In genomic region chr13:92636910-92637275, GRCm38 (mm10) we compare ENCODE assay signal across 8 mouse cellular contexts. TPM values are rescaled to one million over a fixed set of nuclear protein-coding genes. Genes with fewer than 3 reads are reported as not detected.
A peak's percentile ranks its signal among the peaks of the same experiment; 100 is the strongest.
DNase-seq lines count a peak whose midpoint lies in the region; ATAC-seq and TF ChIP-seq lines count a peak whose summit lies in the region.

No protein-coding gene starts in this region.

- H3K36me3 ChIP-seq in heart, embryonic 12.5 days, result no peaks in the 10 kb centered on the region
- no peaks in the 10 kb centered on the region for H3K36me3 ChIP-seq in kidney, embryonic 14.5 days (ENCODE audit: control insufficient read depth, insufficient read depth, low read length)
- no peaks in the 10 kb centered on the region for H3K36me3 ChIP-seq in lung, embryonic 14.5 days (ENCODE audit: insufficient read depth)
- no peaks in the 10 kb centered on the region for H3K36me3 ChIP-seq in neural tube, embryonic 13.5 days

- TF ChIP-seq CTCF in lung, adult 2 months (IDR thresholded peaks at IDR 0.05; ENCODE audit: insufficient read depth, low read length), result no peak
- TF ChIP-seq CTCF in lung, embryonic 14.5 days (IDR thresholded peaks at IDR 0.05; ENCODE audit: low read depth), result no peak

- peaks cover 9% of the 10 kb centered on the region for H3K4me1 ChIP-seq in lung, adult 2 months (ENCODE audit: control insufficient read depth, insufficient read depth, low read length)
- H3K4me1 ChIP-seq in heart, embryonic 12.5 days (replicated peaks), result peaks cover 47% of the 10 kb centered on the region
- peaks cover 43% of the 10 kb centered on the region for H3K4me1 ChIP-seq in kidney, embryonic 14.5 days (ENCODE audit: control insufficient read depth, insufficient read depth, low read length)
- H3K4me1 ChIP-seq in lung, embryonic 14.5 days (ENCODE audit: insufficient read depth), result peaks cover 39% of the 10 kb centered on the region
- H3K4me1 ChIP-seq in neural tube, embryonic 13.5 days (replicated peaks), result peaks cover 68% of the 10 kb centered on the region

- no peak overlapping the region for H3K9ac ChIP-seq in heart, embryonic 12.5 days
- H3K9ac ChIP-seq in kidney, embryonic 14.5 days (ENCODE audit: low read depth, low read length), result no peak overlapping the region
- H3K9ac ChIP-seq in lung, embryonic 14.5 days, result no peak overlapping the region
- H3K9ac ChIP-seq in neural tube, embryonic 13.5 days, result peak overlapping the region; percentile 44; the same call in 1 of the 2 replicates

- DNase-seq in lung, adult 18-20 months, result peak; percentile 79 to 83
- DNase-seq in lung, adult 2 months, result no peak
- DNase-seq in embryo, embryonic 9.5 days (ENCODE audit: extremely low spot score), result peak; percentile 82
- peak; percentile 89 for DNase-seq in lung, embryonic 14.5 days
- DNase-seq in thymus, postnatal 10 days (ENCODE audit: low spot score in 2 of 2), result peak; percentile 66 to 70

- no peak overlapping the region for H3K4me3 ChIP-seq in lung, adult 2 months (replicated peaks; ENCODE audit: extremely low read depth, low read depth, low read length)
- no peak overlapping the region for H3K4me3 ChIP-seq in heart, embryonic 12.5 days
- no peak overlapping the region for H3K4me3 ChIP-seq in kidney, embryonic 14.5 days (ENCODE audit: low read length)
- H3K4me3 ChIP-seq in lung, embryonic 14.5 days (ENCODE audit: low read depth, low read length), result no peak overlapping the region
- H3K4me3 ChIP-seq in neural tube, embryonic 13.5 days, result no peak overlapping the region

- no peak overlapping the region for H3K27ac ChIP-seq in heart, embryonic 12.5 days (ENCODE audit: poor library complexity, severe bottlenecking)
- peak overlapping the region; percentile 44; the same call in 1 of the 2 replicates for H3K27ac ChIP-seq in kidney, embryonic 14.5 days (ENCODE audit: low read depth, low read length)
- H3K27ac ChIP-seq in lung, embryonic 14.5 days (ENCODE audit: low read depth), result peak overlapping the region; percentile 48; the same call in 1 of the 2 replicates
- peak overlapping the region; percentile 40 for H3K27ac ChIP-seq in neural tube, embryonic 13.5 days (replicated peaks)

- WGBS in lung, adult 2 months, result 13% methylated on average over 7 of the region's 7 CpGs
- WGBS in heart, embryonic 12.5 days, result 6% methylated on average over 7 of the region's 7 CpGs
- WGBS in kidney, embryonic 14.5 days, result 1% methylated on average over 7 of the region's 7 CpGs
- 2% methylated on average over 7 of the region's 7 CpGs for WGBS in lung, embryonic 14.5 days
- WGBS in neural tube, embryonic 13.5 days, result under 1% methylated on average over 7 of the region's 7 CpGs

- peak; percentile 52 for ATAC-seq in heart, embryonic 12.5 days (ENCODE audit: insufficient number of reproducible peaks, low FRiP score)
- ATAC-seq in kidney, embryonic 14.5 days (ENCODE audit: low FRiP score, low TSS enrichment), result peak; percentile 82
- peak; percentile 72 for ATAC-seq in lung, embryonic 14.5 days (ENCODE audit: insufficient read depth)
- peak; percentile 83 for ATAC-seq in neural tube, embryonic 13.5 days (ENCODE audit: low read depth)

- no peaks in the 10 kb centered on the region for H3K27me3 ChIP-seq in heart, embryonic 12.5 days (replicated peaks)
- no peaks in the 10 kb centered on the region for H3K27me3 ChIP-seq in kidney, embryonic 14.5 days (ENCODE audit: control insufficient read depth, insufficient read depth, low read length)
- H3K27me3 ChIP-seq in lung, embryonic 14.5 days (ENCODE audit: insufficient read depth, low read length), result no peaks in the 10 kb centered on the region
- H3K27me3 ChIP-seq in neural tube, embryonic 13.5 days, result no peaks in the 10 kb centered on the region

- no peak for TF ChIP-seq POLR2A in lung, adult 2 months (IDR thresholded peaks at IDR 0.05; ENCODE audit: borderline replicate concordance, extremely low read depth, low read depth, low read length)

- no peaks in the 10 kb centered on the region for H3K9me3 ChIP-seq in heart, embryonic 12.5 days (replicated peaks)
- H3K9me3 ChIP-seq in kidney, embryonic 14.5 days (ENCODE audit: control insufficient read depth, low read length), result no peaks in the 10 kb centered on the region
- no peaks in the 10 kb centered on the region for H3K9me3 ChIP-seq in lung, embryonic 14.5 days (ENCODE audit: low read depth, low read length)
- H3K9me3 ChIP-seq in neural tube, embryonic 13.5 days, result no peaks in the 10 kb centered on the region

- H3K4me2 ChIP-seq in heart, embryonic 12.5 days, result peak overlapping the region; percentile 51
- H3K4me2 ChIP-seq in kidney, embryonic 14.5 days (replicated peaks; ENCODE audit: low read depth, low read length), result no peak overlapping the region
- peak overlapping the region; percentile 45 for H3K4me2 ChIP-seq in lung, embryonic 14.5 days
- H3K4me2 ChIP-seq in neural tube, embryonic 13.5 days, result peak overlapping the region; percentile 35; the same call in 1 of the 2 replicates

RNA-seq across cellular contexts. Expression of gene Serinc5, which starts 26.0 kb away (rescaled TPM):
- polyA plus RNA-seq in lung, adult 2 months (2012; rRNA removed), result 28.4 and 38.3 TPM in 2 replicates
- polyA plus RNA-seq in heart, embryonic 12.5 days (2016; fragmentation: Nextera tagmentation; extraction: Ambion mirVana), result 15.2 and 15.4 TPM in 2 replicates
- polyA plus RNA-seq in kidney, embryonic 14.5 days (2014; fragmentation: Nextera tagmentation; extraction: Ambion mirVana), result 7.4 and 18.0 TPM in 2 replicates
- 22.0 and 22.5 TPM in 2 replicates for polyA plus RNA-seq in lung, embryonic 14.5 days (2014; fragmentation: Nextera tagmentation; extraction: Ambion mirVana)
- 19.9 and 20.8 TPM in 2 replicates for polyA plus RNA-seq in neural tube, embryonic 13.5 days (2015; fragmentation: Nextera tagmentation; extraction: Ambion mirVana)
